Mouse (Mus musculus): Measurements from ENCODE around the gene Adamts10. TPM values are rescaled to one million over a fixed set of nuclear protein-coding genes. Genes with fewer than 3 reads are reported as not detected.

The Adamts10 gene
- total and polyA plus RNA-seq, 2 experiments from 2014 or later = 13.6 to 34.7 TPM

GRCm38 (mm10) chr17:33599836-33600475 is 76.0 kb downstream of the Adamts10 start:
- Histone ChIP-seq H3K4me2 (ENCODE audit: low read depth, low read length) (no peak overlapping the region), H3K27me3 (ENCODE audit: control insufficient read depth, insufficient read depth, low read length) (no peaks in the 10 kb centered on the region), H3K27ac (ENCODE audit: low read depth) (no peak overlapping the region), H3K4me3 (ENCODE audit: low read depth, low read length) (no peak overlapping the region), H3K9me3 (replicated peaks; ENCODE audit: control insufficient read depth, low read length) (no peaks in the 10 kb centered on the region; the same call in 1 of the 2 replicates), H3K4me1 (ENCODE audit: control insufficient read depth, insufficient read depth) (no peaks in the 10 kb centered on the region), H3K36me3 (replicated peaks; ENCODE audit: control insufficient read depth, insufficient read depth, low read length) (no peaks in the 10 kb centered on the region), H3K9ac (replicated peaks; ENCODE audit: low read depth, low read length) (no peak overlapping the region)
- ATAC-seq (ENCODE audit: insufficient read depth, low read depth) (no peak), DNase-seq (ENCODE audit: low spot score) (no peak)
- WGBS = 74% methylated on average over 8 of the region's 8 CpGs
- no peak for TF ChIP-seq CTCF (IDR thresholded peaks at IDR 0.05; ENCODE audit: low read depth)
- TF ChIP-seq EP300 (IDR thresholded peaks at IDR 0.05; ENCODE audit: low read depth) = no peak

GRCm38 (mm10) chr17:33600831-33601230 is 76.8 kb downstream of the Adamts10 start:
- H3K9ac ChIP-seq (replicated peaks; ENCODE audit: low read depth, low read length) = no peak overlapping the region
- H3K9me3 ChIP-seq (replicated peaks; ENCODE audit: control insufficient read depth, low read length) = no peaks in the 10 kb centered on the region; the same call in 1 of the 2 replicates
- H3K4me2 ChIP-seq (ENCODE audit: low read depth, low read length) = no peak overlapping the region
- ATAC-seq (ENCODE audit: insufficient read depth, low read depth) = no peak
- H3K27ac ChIP-seq (ENCODE audit: low read depth) = no peak overlapping the region
- H3K4me3 ChIP-seq (ENCODE audit: low read depth, low read length) = no peak overlapping the region
- WGBS = 77% methylated on average over 3 of the region's 3 CpGs
- no peaks in the 10 kb centered on the region for H3K36me3 ChIP-seq (replicated peaks; ENCODE audit: control insufficient read depth, insufficient read depth, low read length)
- no peak for DNase-seq (ENCODE audit: low spot score)
- H3K27me3 ChIP-seq (ENCODE audit: control insufficient read depth, insufficient read depth, low read length) = no peaks in the 10 kb centered on the region
- TF ChIP-seq CTCF (IDR thresholded peaks at IDR 0.05; ENCODE audit: low read depth) (no peak), EP300 (IDR thresholded peaks at IDR 0.05; ENCODE audit: low read depth) (no peak)
- no peaks in the 10 kb centered on the region for H3K4me1 ChIP-seq (ENCODE audit: control insufficient read depth, insufficient read depth)

GRCm38 (mm10) chr17:33601947-33602346 is 77.9 kb downstream of the Adamts10 start:
- Histone ChIP-seq H3K27me3 (ENCODE audit: control insufficient read depth, insufficient read depth, low read length) (no peaks in the 10 kb centered on the region), H3K4me3 (ENCODE audit: low read depth, low read length) (no peak overlapping the region), H3K9me3 (replicated peaks; ENCODE audit: control insufficient read depth, low read length) (no peaks in the 10 kb centered on the region; the same call in 1 of the 2 replicates), H3K4me1 (ENCODE audit: control insufficient read depth, insufficient read depth) (no peaks in the 10 kb centered on the region), H3K4me2 (ENCODE audit: low read depth, low read length) (no peak overlapping the region), H3K9ac (replicated peaks; ENCODE audit: low read depth, low read length) (no peak overlapping the region), H3K27ac (ENCODE audit: low read depth) (no peak overlapping the region), H3K36me3 (replicated peaks; ENCODE audit: control insufficient read depth, insufficient read depth, low read length) (no peaks in the 10 kb centered on the region)
- DNase-seq (ENCODE audit: low spot score) = no peak
- TF ChIP-seq CTCF (IDR thresholded peaks at IDR 0.05; ENCODE audit: low read depth) = no peak
- no peak for TF ChIP-seq EP300 (IDR thresholded peaks at IDR 0.05; ENCODE audit: low read depth)
- WGBS = 76% methylated on average over 12 of the region's 12 CpGs
- ATAC-seq (ENCODE audit: insufficient read depth, low read depth) = no peak

Other genes with a start within 250 kb of the Adamts10 start
- 3.4 and 6.4 TPM in 2 replicates for gene Zfp955b, start 234.7 kb upstream of the Adamts10 start, total RNA-seq (2014; rRNA removed; ENCODE audit: low replicate concordance)
- gene Zfp955b, start 234.7 kb upstream of the Adamts10 start, polyA plus RNA-seq (2015; fragmentation: Nextera tagmentation; extraction: Ambion mirVana) = 8.2 and 10.4 TPM in 2 replicates
- 2.3 and 5.4 TPM in 2 replicates for gene Zfp81, start 165.3 kb upstream of the Adamts10 start, total RNA-seq (2014; rRNA removed; ENCODE audit: low replicate concordance)
- gene Zfp81, start 165.3 kb upstream of the Adamts10 start, polyA plus RNA-seq (2015; fragmentation: Nextera tagmentation; extraction: Ambion mirVana) = 3.4 and 3.6 TPM in 2 replicates
- 2.1 and 6.6 TPM in 2 replicates for gene Zfp101, start 129.6 kb upstream of the Adamts10 start, total RNA-seq (2014; rRNA removed; ENCODE audit: low replicate concordance)
- gene Zfp101, start 129.6 kb upstream of the Adamts10 start, polyA plus RNA-seq (2015; fragmentation: Nextera tagmentation; extraction: Ambion mirVana) = 3.4 and 3.8 TPM in 2 replicates
- gene Actl9, start 91.3 kb upstream of the Adamts10 start, total RNA-seq (2014; rRNA removed; ENCODE audit: low replicate concordance) = not detected in 2 replicates
- not detected in 2 replicates for gene Actl9, start 91.3 kb upstream of the Adamts10 start, polyA plus RNA-seq (2015; fragmentation: Nextera tagmentation; extraction: Ambion mirVana)
- 2.6 and 3.0 TPM in 2 replicates for gene Myo1f, start 31.5 kb downstream of the Adamts10 start, total RNA-seq (2014; rRNA removed; ENCODE audit: low replicate concordance)
- 1.1 and 1.6 TPM in 2 replicates for gene Myo1f, start 31.5 kb downstream of the Adamts10 start, polyA plus RNA-seq (2015; fragmentation: Nextera tagmentation; extraction: Ambion mirVana)
- 29.0 and 39.9 TPM in 2 replicates for gene Zfp414, start 104.9 kb downstream of the Adamts10 start, total RNA-seq (2014; rRNA removed; ENCODE audit: low replicate concordance)
- gene Zfp414, start 104.9 kb downstream of the Adamts10 start, polyA plus RNA-seq (2015; fragmentation: Nextera tagmentation; extraction: Ambion mirVana) = 20.3 and 21.4 TPM in 2 replicates
- gene Pram1, start 113.9 kb downstream of the Adamts10 start, total RNA-seq (2014; rRNA removed; ENCODE audit: low replicate concordance) = not detected in 2 replicates
- gene Pram1, start 113.9 kb downstream of the Adamts10 start, polyA plus RNA-seq (2015; fragmentation: Nextera tagmentation; extraction: Ambion mirVana) = 0.08 and 0.29 TPM in 2 replicates
- gene Hnrnpm, start 162.7 kb downstream of the Adamts10 start, total RNA-seq (2014; rRNA removed; ENCODE audit: low replicate concordance) = 47.1 and 54.3 TPM in 2 replicates
- gene Hnrnpm, start 162.7 kb downstream of the Adamts10 start, polyA plus RNA-seq (2015; fragmentation: Nextera tagmentation; extraction: Ambion mirVana) = 139 and 151 TPM in 2 replicates
- 117 and 124 TPM in 2 replicates for gene March2, start 194.5 kb downstream of the Adamts10 start, total RNA-seq (2014; rRNA removed; ENCODE audit: low replicate concordance)
- 87.6 and 88.5 TPM in 2 replicates for gene March2, start 194.5 kb downstream of the Adamts10 start, polyA plus RNA-seq (2015; fragmentation: Nextera tagmentation; extraction: Ambion mirVana)
- 58.6 and 87.8 TPM in 2 replicates for gene Rab11b, start 236.3 kb downstream of the Adamts10 start, total RNA-seq (2014; rRNA removed; ENCODE audit: low replicate concordance)
- 382 and 425 TPM in 2 replicates for gene Rab11b, start 236.3 kb downstream of the Adamts10 start, polyA plus RNA-seq (2015; fragmentation: Nextera tagmentation; extraction: Ambion mirVana)